Mouse (Mus musculus): ENCODE data around the gene Akt1s1.
"Not testable (repeated sequence)": the region's sequence is repeated elsewhere in the genome, so short reads cannot be mapped to it uniquely, and the experiment has no call there.

Gene Akt1s1

GRCm38 (mm10) chr7:44869697-44870528, 21.1 kb downstream of the Akt1s1 start, which contains the start of gene Ptov1:
Ptov1 (minus strand) TSS chr7:44869788.
- peak; percentile 97 for DNase-seq (ENCODE audit: inconsistent ontology term)

- DNase-seq (ENCODE audit: inconsistent ontology term): no peak
These were observed 21.8 kb downstream of the Akt1s1 start for GRCm38 (mm10) chr7:44870614-44871013.

- DNase-seq (ENCODE audit: inconsistent ontology term): no peak
These were observed 22.4 kb downstream of the Akt1s1 start for GRCm38 (mm10) chr7:44871181-44871580.

DNA sequence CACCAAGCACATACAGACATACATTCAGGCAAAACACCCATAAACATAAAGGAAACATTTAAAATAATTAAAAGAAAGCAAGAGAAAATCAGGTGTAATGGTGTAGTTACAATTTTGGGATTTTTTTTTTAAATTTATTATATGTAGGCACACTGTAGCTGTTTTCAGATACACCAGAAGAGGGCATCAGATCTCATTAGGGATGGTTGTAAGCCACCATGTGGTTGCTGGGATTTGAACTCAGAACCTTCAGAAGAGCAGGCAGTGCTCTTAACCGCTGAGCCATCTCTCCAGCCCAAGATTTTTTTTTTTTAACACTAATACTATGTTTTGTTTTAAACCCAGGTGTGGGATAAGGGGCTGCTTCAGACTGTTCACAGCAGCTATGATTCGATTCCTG, 23.0 kb downstream of the Akt1s1 start:
- not testable (repeated sequence) for DNase-seq (ENCODE audit: inconsistent ontology term)

DNA sequence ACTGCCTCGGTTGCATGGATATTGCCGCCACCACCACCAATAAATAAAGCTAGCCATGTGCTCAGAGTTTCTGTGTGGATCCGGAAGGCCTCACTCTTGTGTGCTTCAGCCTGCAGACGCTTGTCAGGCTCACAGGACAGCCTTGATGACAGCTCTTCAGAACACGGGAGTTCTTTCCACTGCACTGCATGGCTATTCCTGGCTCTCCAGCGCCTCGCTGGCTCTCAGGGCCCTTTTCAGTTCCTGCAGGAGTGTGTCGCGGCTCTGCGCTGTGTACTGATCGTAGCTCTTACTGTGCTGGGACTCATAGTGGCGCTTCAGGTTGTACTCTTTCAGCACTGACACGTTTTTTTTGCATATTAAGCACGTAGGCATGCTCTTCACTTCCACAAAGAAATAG, 29.0 kb downstream of the Akt1s1 start:
- DNase-seq (ENCODE audit: inconsistent ontology term): no peak

DNA sequence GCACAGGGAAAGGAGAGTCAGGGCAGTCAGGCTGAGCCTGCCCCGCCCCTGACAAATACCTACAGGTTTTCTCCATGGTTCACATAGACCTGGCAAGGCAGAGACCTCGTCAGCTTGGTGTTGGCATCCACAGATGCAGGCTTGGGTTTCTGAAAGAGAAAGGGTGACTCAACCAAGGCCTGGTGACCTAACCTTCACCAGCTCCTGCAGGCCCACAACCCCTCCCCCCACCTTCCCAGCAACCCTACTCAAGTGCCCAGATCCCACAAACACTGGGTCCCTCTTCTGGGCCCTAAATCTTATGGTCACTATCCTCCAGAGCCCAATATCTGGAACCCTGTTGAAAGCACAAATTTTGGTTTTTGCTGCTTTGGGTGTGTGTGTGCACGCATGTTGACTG, 34.2 kb downstream of the Akt1s1 start:
- DNase-seq (ENCODE audit: inconsistent ontology term): no peak

DNA sequence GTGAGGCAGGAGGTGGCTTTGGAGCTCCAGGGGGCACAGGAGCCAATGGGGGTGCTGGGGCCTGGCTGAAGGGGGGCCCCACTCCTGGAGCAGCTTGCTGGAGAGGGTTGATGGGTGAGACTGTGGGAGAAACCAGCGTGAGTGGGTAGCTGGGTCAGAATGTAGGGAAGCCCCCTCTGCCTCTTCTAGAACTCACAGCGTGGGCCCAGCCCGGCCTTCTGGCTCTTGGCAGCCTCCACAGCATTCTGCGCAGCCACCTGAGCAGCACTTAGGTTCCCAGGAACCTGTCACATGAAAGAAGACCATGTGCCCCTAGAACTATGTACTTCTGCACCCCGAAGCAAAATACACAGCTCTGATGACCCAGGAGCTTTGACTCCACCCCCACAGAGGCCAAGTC, 35.8 kb downstream of the Akt1s1 start:
- DNase-seq (ENCODE audit: inconsistent ontology term): no peak

DNA sequence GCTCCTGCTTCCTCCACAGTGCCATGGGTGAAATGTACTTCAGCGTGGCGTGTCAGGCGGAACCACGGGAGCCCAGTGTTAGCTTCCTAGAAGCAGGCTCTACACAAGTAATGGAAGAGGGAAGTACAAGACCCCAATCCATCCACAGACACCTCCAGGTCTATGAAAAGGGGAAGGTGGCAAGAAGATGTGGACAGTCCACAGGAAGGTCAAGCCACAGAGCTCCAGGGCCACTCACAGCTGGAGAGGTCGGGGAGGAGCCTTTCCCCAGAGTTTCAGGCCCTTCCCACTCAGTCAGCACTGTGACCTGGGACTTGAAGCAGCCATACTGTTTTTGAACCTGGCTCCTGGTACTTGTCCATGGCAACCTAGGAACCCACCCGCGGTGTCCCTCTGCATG, 38.2 kb downstream of the Akt1s1 start:
- no peak for DNase-seq (ENCODE audit: inconsistent ontology term)

- DNase-seq (ENCODE audit: inconsistent ontology term): peak; percentile 83
These were observed 39.7 kb downstream of the Akt1s1 start for GRCm38 (mm10) chr7:44888256-44889105.

GRCm38 (mm10) chr7:44890180-44890579, 41.4 kb downstream of the Akt1s1 start:
- no peak for DNase-seq (ENCODE audit: inconsistent ontology term)

GRCm38 (mm10) chr7:44890737-44891136, 41.9 kb downstream of the Akt1s1 start:
- no peak for DNase-seq (ENCODE audit: inconsistent ontology term)

DNA sequence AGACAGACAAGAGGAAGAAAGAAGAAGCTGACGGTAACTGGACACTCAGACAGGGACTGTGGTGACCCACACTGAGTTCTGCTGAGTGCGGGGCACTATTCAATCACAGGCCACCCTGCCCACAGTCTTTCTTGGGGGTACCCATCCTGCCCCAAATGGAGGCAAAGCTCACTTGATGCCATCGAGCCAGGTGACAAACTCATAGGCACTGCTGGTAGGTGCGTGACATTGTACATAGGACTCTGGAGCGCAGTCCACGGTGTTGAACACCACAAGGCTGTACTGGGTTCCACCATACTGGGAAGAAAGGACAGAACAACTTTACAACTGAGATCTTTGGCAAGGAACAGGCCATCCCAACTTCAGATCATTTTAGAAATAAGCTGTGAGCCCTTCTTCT, 42.8 kb downstream of the Akt1s1 start:
- DNase-seq (ENCODE audit: inconsistent ontology term): no peak

DNA sequence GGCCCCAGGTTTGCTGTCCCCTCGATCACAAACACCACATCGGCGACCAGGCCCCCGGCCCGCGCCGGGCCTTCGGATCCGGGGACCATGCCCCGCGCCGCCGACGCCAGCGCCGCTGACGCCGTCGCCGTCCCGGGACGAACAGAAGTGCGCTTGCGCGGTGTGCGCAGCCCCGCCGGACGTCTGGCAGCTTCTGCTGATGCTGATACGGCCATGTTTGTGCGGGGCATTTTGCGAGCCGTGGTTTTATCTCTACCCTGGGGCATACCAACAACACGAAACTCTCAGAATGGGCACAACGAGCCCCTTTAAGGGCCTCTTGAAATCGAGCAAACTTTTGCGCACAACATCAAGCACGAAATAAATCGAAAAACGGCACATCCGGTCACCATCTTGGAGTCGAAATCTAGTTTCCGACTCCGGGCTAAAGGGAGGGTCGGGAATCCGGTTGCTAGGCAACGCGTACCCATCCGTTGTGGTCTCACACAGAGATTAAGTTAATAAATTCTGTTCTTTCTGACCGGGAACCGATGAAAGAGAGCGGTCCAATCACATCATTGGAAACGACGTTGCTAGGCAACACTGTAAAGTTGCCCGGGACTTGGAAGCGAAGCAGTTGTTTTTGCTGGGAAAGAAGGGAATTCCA, 43.6 kb downstream of the Akt1s1 start, which contains the start of gene Med25:
TSS of gene Med25 (minus strand) at position 437 of the 646 bp plus-strand sequence.
- peak; percentile 94 for DNase-seq (ENCODE audit: inconsistent ontology term)

DNA sequence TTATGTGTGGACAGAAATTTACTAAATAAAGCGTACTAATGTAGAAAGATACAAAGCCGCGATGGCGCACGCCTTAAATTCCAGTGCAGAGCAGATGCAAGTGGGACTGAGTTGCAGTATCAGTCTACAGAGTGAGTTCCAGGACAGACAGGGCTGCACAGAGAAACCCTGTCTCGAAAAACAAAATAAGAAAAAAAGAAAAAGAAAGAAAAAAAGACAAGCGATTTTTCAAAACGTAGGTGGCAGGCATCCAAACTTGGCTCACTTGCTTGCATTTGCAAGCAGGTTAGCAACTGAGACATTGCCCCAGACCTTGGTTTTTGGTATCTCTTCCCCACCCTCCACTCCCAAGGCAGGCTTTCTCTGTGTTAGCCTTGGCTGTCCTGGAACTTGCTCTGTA, 44.4 kb downstream of the Akt1s1 start:
- peak; percentile 27 for DNase-seq (ENCODE audit: inconsistent ontology term)

DNA sequence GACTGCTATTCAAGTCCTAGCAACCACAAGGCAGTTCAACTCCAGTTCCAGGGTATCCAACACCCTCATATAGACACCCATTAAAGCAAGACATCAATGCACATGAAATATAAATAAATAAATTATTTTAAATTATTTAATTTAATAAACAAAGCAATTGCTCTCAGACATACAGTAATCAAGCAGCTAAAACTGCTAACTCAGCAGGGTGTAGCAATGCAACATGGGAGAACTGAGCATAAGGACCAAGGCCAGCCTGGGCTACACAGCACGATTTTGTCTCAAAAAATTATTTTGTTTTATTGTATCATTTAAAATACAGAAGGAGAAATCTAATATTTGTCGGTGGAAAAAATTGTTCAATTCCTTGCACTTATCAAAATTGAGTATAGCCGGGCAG, 45.4 kb downstream of the Akt1s1 start:
- no peak for DNase-seq (ENCODE audit: inconsistent ontology term)

- DNase-seq (ENCODE audit: inconsistent ontology term): no peak
These were observed 46.4 kb downstream of the Akt1s1 start for GRCm38 (mm10) chr7:44895206-44895592.

DNA sequence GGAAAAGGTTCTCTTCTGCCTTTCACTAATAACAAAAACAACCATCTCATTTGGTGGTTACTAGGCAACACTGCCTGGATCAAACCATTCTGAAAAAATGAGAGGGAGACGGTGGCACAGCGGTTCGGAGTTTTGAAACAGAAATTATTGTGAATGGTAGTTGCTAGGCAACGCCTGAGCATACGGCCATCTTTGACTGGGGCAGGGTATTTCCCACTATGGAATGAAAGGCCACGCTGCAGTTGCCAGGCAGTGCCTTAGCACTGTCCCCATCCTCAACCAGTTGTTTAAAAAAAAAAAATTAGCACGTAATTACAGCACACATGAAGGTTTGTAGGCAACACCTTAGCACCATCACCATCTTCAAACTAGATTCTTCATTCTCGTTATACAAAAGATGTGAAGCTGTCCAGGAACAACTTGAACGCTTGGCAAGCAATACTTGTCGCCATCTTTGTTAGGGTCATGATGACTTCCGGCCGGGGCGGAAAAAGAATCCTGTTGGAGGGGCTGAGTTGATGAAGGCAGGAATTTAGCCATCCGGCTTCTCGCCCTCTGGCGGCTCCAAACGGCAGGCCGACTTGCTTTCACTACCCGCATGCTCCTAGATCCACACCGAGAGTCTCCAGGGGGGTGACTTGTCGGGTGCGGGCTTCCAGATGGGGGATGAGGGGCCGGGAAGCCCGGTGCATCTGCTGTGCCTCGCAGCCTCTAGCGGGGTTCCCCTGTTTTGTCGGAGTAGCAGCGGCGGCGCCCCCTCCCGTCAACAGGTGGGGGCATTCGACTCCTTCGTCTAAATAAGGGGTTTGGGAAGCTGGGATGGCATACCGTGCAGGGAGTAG, 47.0 kb downstream of the Akt1s1 start, which contains the start of gene Fuz:
TSS of gene Fuz (plus strand) at position 487 of the 842 bp plus-strand sequence.
- DNase-seq (ENCODE audit: inconsistent ontology term): peak; percentile 95

DNA sequence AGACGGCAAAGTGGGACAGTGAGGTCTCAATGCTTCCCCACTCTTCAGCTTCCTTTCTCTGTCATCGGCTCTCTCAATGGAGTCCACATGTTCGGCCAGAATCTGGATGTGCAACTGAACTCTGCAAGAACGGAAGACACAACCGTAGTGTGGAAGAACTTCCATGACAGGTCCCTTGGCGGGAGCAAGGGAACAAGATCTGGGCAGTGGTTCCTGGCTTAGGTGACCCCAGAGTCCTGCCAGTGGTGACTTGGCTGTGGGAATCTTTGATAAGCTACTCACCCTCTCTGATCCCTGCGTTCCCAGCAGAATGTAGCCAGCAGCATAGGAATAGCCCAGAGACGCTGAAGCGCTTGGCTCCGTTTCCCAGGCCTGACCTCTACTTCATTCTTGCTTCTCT, 47.7 kb downstream of the Akt1s1 start:
- no peak for DNase-seq (ENCODE audit: inconsistent ontology term)

- DNase-seq (ENCODE audit: inconsistent ontology term): no peak
These were observed 49.8 kb downstream of the Akt1s1 start for GRCm38 (mm10) chr7:44898607-44899006.

DNA sequence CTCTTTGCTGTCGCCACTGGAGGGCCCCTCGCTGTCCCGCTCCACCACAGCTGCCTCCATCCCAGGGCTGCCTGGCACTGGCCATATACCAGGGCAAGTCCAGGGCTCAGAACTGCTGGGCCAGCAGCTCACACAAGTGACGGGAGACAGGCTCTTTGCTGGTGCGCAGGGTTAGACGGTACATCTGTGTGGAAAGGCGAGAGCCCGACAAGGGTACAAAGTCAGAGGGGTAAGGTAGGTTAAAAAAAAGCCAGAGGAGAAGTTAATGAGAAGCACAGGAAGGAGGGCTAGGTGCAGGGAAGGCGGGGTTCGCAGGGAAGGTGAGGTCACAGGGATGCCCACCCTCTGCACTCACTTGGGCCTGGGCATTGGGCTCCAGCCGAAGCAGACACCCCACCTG, 51.8 kb downstream of the Akt1s1 start:
- no peak for DNase-seq (ENCODE audit: inconsistent ontology term)

GRCm38 (mm10) chr7:44901230-44901722, 52.5 kb downstream of the Akt1s1 start:
- peak; percentile 68 for DNase-seq (ENCODE audit: inconsistent ontology term)

Measured in Muller cell, postnatal 12 days (primary cell).